Mouse (Mus musculus): ENCODE results near the gene Rab3il1. TPM values are rescaled to one million over a fixed set of nuclear protein-coding genes. Genes with fewer than 3 reads are reported as not detected.

Rab3il1 gene
- total and polyA plus RNA-seq, 3 experiments = 1.0 to 1.4 TPM; not detected in 1

GRCm38 (mm10) chr19:10000330-10000729 lies 1.1 kb upstream of the Rab3il1 start:
- Histone ChIP-seq H3K4me1 (ENCODE audit: control insufficient read depth in 1 of 2, insufficient read depth in 2 of 2, low read length in 2 of 2) (no peaks in the 10 kb centered on the region), H3K27ac (ENCODE audit: control insufficient read depth, low read depth, low read length) (no peak overlapping the region), H3K9me3 (replicated peaks; ENCODE audit: insufficient read depth, low read length) (no peaks in the 10 kb centered on the region), H3K9ac (ENCODE audit: control insufficient read depth, low read depth, low read length, poor library complexity, severe bottlenecking) (no peak overlapping the region), H3K79me2 (ENCODE audit: control insufficient read depth, insufficient read depth, low read length, poor library complexity) (no peaks in the 10 kb centered on the region), H3K4me3 (ENCODE audit: control insufficient read depth in 1 of 2, insufficient read depth in 1 of 2, low read depth in 2 of 2, low read length in 2 of 2) (no peak overlapping the region), H3K36me3 (ENCODE audit: control insufficient read depth in 1 of 2, insufficient read depth in 2 of 2, low read length in 2 of 2) (no peaks in the 10 kb centered on the region), H3K27me3 (ENCODE audit: control insufficient read depth in 1 of 2, insufficient read depth in 2 of 2, low read length in 2 of 2) (no peaks in the 10 kb centered on the region; a peak in 1 of 4 replicates)
- peak; percentile 82 for TF ChIP-seq SMC3 (IDR thresholded peaks at IDR 0.05; ENCODE audit: low read depth, low read length)
- TF ChIP-seq USF1 (IDR thresholded peaks at IDR 0.05; ENCODE audit: low read depth, low read length) = no peak
- peak; percentile 57 to 90 (median 70) for TF ChIP-seq CTCF (IDR thresholded peaks at IDR 0.05 in 2 of 3, conservative IDR thresholded peaks at IDR 0.05 in 1 of 3; ENCODE audit: control insufficient read depth in 1 of 3, insufficient read depth in 1 of 3, low read depth in 2 of 3, low read length in 3 of 3, poor library complexity in 1 of 3, severe bottlenecking in 1 of 3)
- no peak for TF ChIP-seq E2F4 (IDR thresholded peaks at IDR 0.05; ENCODE audit: borderline replicate concordance, low read depth, low read length)
- no peak for TF ChIP-seq ETS1 (IDR thresholded peaks at IDR 0.05; ENCODE audit: low read depth, low read length)
- no peak for TF ChIP-seq UBTF (IDR thresholded peaks at IDR 0.05; ENCODE audit: borderline replicate concordance, insufficient read depth, low read depth, low read length)
- TF ChIP-seq NELFE (IDR thresholded peaks at IDR 0.05; ENCODE audit: low read depth, low read length) = no peak
- no peak for TF ChIP-seq KAT2A (conservative IDR thresholded peaks at IDR 0.05; ENCODE audit: low read depth, low read length)
- no peak for TF ChIP-seq MAFK (IDR thresholded peaks at IDR 0.05; ENCODE audit: borderline replicate concordance, low read depth, low read length)
- no peak for TF ChIP-seq TAL1 (IDR thresholded peaks at IDR 0.05; ENCODE audit: low read length)
- no peak for TF ChIP-seq CHD2 (IDR thresholded peaks at IDR 0.05; ENCODE audit: low read length)
- TF ChIP-seq TCF12 (IDR thresholded peaks at IDR 0.05; ENCODE audit: low read depth, low read length) = no peak
- TF ChIP-seq POLR2A (IDR thresholded peaks at IDR 0.05; ENCODE audit: control insufficient read depth in 1 of 2, insufficient read depth in 1 of 2, low read depth in 1 of 2, low read length in 2 of 2, poor library complexity in 1 of 2) = no peak
- peak; percentile 94 for TF ChIP-seq RAD21 (IDR thresholded peaks at IDR 0.05; ENCODE audit: low read depth, low read length)
- peak; percentile 82 for TF ChIP-seq ZC3H11A (IDR thresholded peaks at IDR 0.05; ENCODE audit: low read depth, low read length)
- TF ChIP-seq SIN3A (IDR thresholded peaks at IDR 0.05; ENCODE audit: low read length) = no peak
- no peak for TF ChIP-seq MEF2A (IDR thresholded peaks at IDR 0.05; ENCODE audit: extremely low read depth, insufficient replicate concordance, low read depth, low read length, poor library complexity, severe bottlenecking)
- peak; percentile 55 for DNase-seq (ENCODE audit: low read depth, low spot score)

GRCm38 (mm10) chr19:10003696-10004095 lies 2.2 kb downstream of the Rab3il1 start:
- no peaks in the 10 kb centered on the region for H3K79me2 ChIP-seq (ENCODE audit: control insufficient read depth, insufficient read depth, low read length, poor library complexity)
- DNase-seq (ENCODE audit: low read depth, low spot score) = no peak
- H3K27me3 ChIP-seq (ENCODE audit: control insufficient read depth in 1 of 2, insufficient read depth in 2 of 2, low read length in 2 of 2) = peaks cover 0 to 2% of the 10 kb centered on the region in 2 experiments; a peak in 2 of 4 replicates
- no peaks in the 10 kb centered on the region for H3K9me3 ChIP-seq (replicated peaks; ENCODE audit: insufficient read depth, low read length)
- no peaks in the 10 kb centered on the region for H3K36me3 ChIP-seq (ENCODE audit: control insufficient read depth in 1 of 2, insufficient read depth in 2 of 2, low read length in 2 of 2)
- H3K4me3 ChIP-seq (ENCODE audit: control insufficient read depth in 1 of 2, insufficient read depth in 1 of 2, low read depth in 2 of 2, low read length in 2 of 2) = no peak overlapping the region
- no peak overlapping the region for H3K27ac ChIP-seq (ENCODE audit: control insufficient read depth, low read depth, low read length)
- no peak overlapping the region for H3K9ac ChIP-seq (ENCODE audit: control insufficient read depth, low read depth, low read length, poor library complexity, severe bottlenecking)
- H3K4me1 ChIP-seq (ENCODE audit: control insufficient read depth in 1 of 2, insufficient read depth in 2 of 2, low read length in 2 of 2) = no peaks in the 10 kb centered on the region
- TF ChIP-seq TCF12 (IDR thresholded peaks at IDR 0.05; ENCODE audit: low read depth, low read length) (no peak), POLR2AphosphoS5 (IDR thresholded peaks at IDR 0.05; ENCODE audit: borderline replicate concordance, low read depth, low read length) (no peak), CHD2 (IDR thresholded peaks at IDR 0.05; ENCODE audit: low read length) (no peak), CHD1 (IDR thresholded peaks at IDR 0.05; ENCODE audit: low read depth, low read length) (no peak)

Data from MEL (cell line).